Mouse (Mus musculus) forebrain, embryonic 12.5 days (tissue): ENCODE data around the gene Srbd1. TPM values are rescaled to one million over a fixed set of nuclear protein-coding genes. Genes with fewer than 3 reads are reported as not detected.

Experiments
- ATAC-seq: fragments of 200-750 bp; cut with Nextera tagmentation; 2 replicates; pipeline ENCODE4 v1.8.0; 2017; ENCODE audit warnings: moderate TSS enrichment; ENCODE audit not compliant: low FRiP score
- H3K27ac ChIP-seq: fragments of 300-500 bp; sonication (generic); 2 replicates; pipeline ENCODE4 v1.5.1; 2016; ENCODE audit warnings: mild to moderate bottlenecking
- H3K27me3 ChIP-seq: fragments of 300-500 bp; sonication (generic); 2 replicates; pipeline ENCODE4 v1.6.1; 2016; ENCODE audit warnings: mild to moderate bottlenecking
- H3K36me3 ChIP-seq: fragments of 300-500 bp; sonication (generic); replicated peaks from 2 replicates; pipeline ENCODE4 v1.6.1; 2016; ENCODE audit warnings: mild to moderate bottlenecking
- H3K4me1 ChIP-seq: fragments of 300-500 bp; sonication (generic); 2 replicates; pipeline ENCODE4 v1.6.1; 2016
- H3K4me2 ChIP-seq: fragments of 300-500 bp; sonication (generic); 2 replicates; pipeline ENCODE4 v1.6.1; 2016; ENCODE audit warnings: mild to moderate bottlenecking, moderate library complexity
- H3K4me3 ChIP-seq: fragments of 300-500 bp; sonication (generic); replicated peaks from 2 replicates; pipeline ENCODE4 v1.5.1; 2016; ENCODE audit warnings: mild to moderate bottlenecking
- H3K9ac ChIP-seq: fragments of 300-500 bp; sonication (generic); 2 replicates; pipeline ENCODE4 v1.6.1; 2016; ENCODE audit warnings: mild to moderate bottlenecking
- H3K9me3 ChIP-seq: fragments of 300-500 bp; sonication (generic); 2 replicates; pipeline ENCODE4 v1.6.1; 2016
- WGBS: fragments of 180-500 bp; shearing (Covaris S2); methylation state at CpG from one replicate; pipeline ENCODE4 v1.1.7; 2016; 5-methylcytosine and 5-hydroxymethylcytosine counted together
- polyA plus RNA-seq: library from polyadenylated mRNA; unstranded; fragments of >200 nt; fragmentation: Nextera tagmentation; extraction: Ambion mirVana; gene quantifications from 2 replicates; pipeline ENCODE4 v1.2.1, GENCODE M21; 2016

Srbd1 gene
- polyA plus RNA-seq, 1 experiment from 2014 or later: 25.8 TPM

DNA sequence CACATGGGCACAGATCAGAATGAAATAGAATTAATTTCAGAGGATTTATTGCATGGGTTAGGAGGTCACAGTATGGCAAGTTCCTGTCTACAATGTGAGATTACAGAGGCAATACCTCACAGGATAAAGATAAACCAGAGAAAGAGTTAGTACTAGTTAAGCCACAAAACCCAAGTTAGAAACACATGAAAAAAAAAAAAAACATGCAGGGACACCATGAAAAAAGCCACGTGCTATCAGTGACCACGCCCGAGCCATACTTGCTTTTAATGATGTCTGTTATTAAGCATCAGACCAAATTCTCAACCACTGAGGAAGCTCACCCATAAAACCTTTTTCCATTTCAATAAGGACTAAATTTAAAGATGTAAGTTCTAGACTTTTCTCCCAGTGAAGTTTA is 120.4 kb downstream of the Srbd1 start:
- no peak overlapping the region for H3K4me3 ChIP-seq
- no peak for ATAC-seq

GRCm38 (mm10) chr17:86022366-86022765 is 122.6 kb downstream of the Srbd1 start:
- H3K27me3 ChIP-seq: no peaks in the 10 kb centered on the region
- H3K4me3 ChIP-seq: no peak overlapping the region
- no peaks in the 10 kb centered on the region for H3K4me1 ChIP-seq
- H3K36me3 ChIP-seq: no peaks in the 10 kb centered on the region
- WGBS: 78% methylated on average over 4 of the region's 4 CpGs
- no peak for ATAC-seq
- no peak overlapping the region for H3K27ac ChIP-seq
- H3K9ac ChIP-seq: no peak overlapping the region
- peaks cover 3% of the 10 kb centered on the region; the same call in 1 of the 2 replicates for H3K9me3 ChIP-seq
- H3K4me2 ChIP-seq: no peak overlapping the region

More for the DNA sequence above, 120.4 kb downstream of the Srbd1 start:
- WGBS: 97% methylated on average over 3 of the region's 3 CpGs
- no peaks in the 10 kb centered on the region for H3K36me3 ChIP-seq
- H3K27me3 ChIP-seq: no peaks in the 10 kb centered on the region
- no peak overlapping the region for H3K27ac ChIP-seq
- no peaks in the 10 kb centered on the region for H3K9me3 ChIP-seq
- no peaks in the 10 kb centered on the region for H3K4me1 ChIP-seq
- no peak overlapping the region for H3K4me2 ChIP-seq
- no peak overlapping the region for H3K9ac ChIP-seq

GRCm38 (mm10) chr17:86021815-86022214 is 123.2 kb downstream of the Srbd1 start:
- WGBS: 88% methylated on average over 1 of the region's 1 CpGs

DNA sequence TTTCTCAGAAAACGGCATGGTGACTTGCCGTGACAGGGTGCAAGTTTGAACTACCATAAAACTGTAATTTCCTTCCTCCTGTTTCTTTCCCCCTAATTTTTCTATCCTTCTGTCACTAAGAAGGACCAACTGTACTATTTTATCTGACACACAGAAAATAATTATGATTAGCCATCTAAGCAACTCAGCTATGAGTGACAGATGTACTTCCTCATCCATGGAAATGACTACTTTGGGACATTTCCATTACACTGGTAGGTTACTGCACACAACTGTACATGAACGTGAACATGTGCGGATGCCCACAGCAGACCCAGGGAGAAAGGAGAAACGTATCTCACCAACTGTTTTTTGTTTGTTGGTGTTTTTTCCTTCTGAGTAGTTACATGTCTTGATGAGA is 123.7 kb downstream of the Srbd1 start:
- no peaks in the 10 kb centered on the region for H3K36me3 ChIP-seq
- H3K27ac ChIP-seq: no peak overlapping the region
- H3K4me3 ChIP-seq: no peak overlapping the region
- no peaks in the 10 kb centered on the region for H3K27me3 ChIP-seq
- peaks cover 3% of the 10 kb centered on the region; the same call in 1 of the 2 replicates for H3K9me3 ChIP-seq
- WGBS: 96% methylated on average over 5 of the region's 5 CpGs
- no peak overlapping the region for H3K9ac ChIP-seq
- H3K4me2 ChIP-seq: no peak overlapping the region
- no peaks in the 10 kb centered on the region for H3K4me1 ChIP-seq
- no peak for ATAC-seq

More at GRCm38 (mm10) chr17:86021815-86022214, 123.2 kb downstream of the Srbd1 start:
- no peak overlapping the region for H3K9ac ChIP-seq
- H3K4me1 ChIP-seq: no peaks in the 10 kb centered on the region
- no peak overlapping the region for H3K27ac ChIP-seq
- no peak for ATAC-seq
- no peaks in the 10 kb centered on the region for H3K27me3 ChIP-seq
- H3K36me3 ChIP-seq: no peaks in the 10 kb centered on the region
- H3K4me3 ChIP-seq: no peak overlapping the region
- H3K9me3 ChIP-seq: peaks cover 3% of the 10 kb centered on the region; the same call in 1 of the 2 replicates
- H3K4me2 ChIP-seq: no peak overlapping the region

- H3K27me3 ChIP-seq: no peaks in the 10 kb centered on the region
- H3K4me2 ChIP-seq: no peak overlapping the region
- no peak overlapping the region for H3K4me3 ChIP-seq
- H3K9me3 ChIP-seq: peaks cover 3% of the 10 kb centered on the region; the same call in 1 of the 2 replicates
- no peak overlapping the region for H3K27ac ChIP-seq
- H3K9ac ChIP-seq: no peak overlapping the region
- H3K36me3 ChIP-seq: no peaks in the 10 kb centered on the region
- ATAC-seq: no peak
- 87% methylated on average over 1 of the region's 1 CpGs for WGBS
- H3K4me1 ChIP-seq: no peaks in the 10 kb centered on the region
Observed at GRCm38 (mm10) chr17:86019793-86020192, 125.2 kb downstream of the Srbd1 start.

DNA sequence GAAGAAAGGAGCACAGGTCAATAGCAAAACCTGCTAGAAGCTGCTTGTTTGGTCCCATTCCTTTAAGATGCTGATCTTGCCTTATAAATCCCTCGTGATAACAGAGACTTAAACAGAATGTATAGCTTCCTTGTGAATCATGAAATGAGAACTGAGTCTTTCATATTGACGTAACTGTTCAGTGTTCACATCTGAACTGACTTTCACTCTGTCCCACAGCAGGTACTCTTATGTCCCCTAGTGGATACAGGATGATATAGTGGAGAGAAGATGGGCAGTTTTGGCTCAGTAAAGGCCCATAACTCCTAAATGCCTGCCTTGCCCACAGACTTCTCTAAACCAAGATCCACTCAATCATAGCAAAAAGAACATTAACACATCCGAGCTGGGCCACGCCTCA is 130.7 kb downstream of the Srbd1 start:
- H3K27ac ChIP-seq: no peak overlapping the region
- no peak overlapping the region for H3K9ac ChIP-seq
- no peak overlapping the region for H3K4me3 ChIP-seq
- H3K9me3 ChIP-seq: peaks cover 10% of the 10 kb centered on the region; the same call in 1 of the 2 replicates
- no peak overlapping the region for H3K4me2 ChIP-seq
- 85% methylated on average over 4 of the region's 4 CpGs for WGBS
- H3K36me3 ChIP-seq: no peaks in the 10 kb centered on the region
- no peak for ATAC-seq
- no peaks in the 10 kb centered on the region for H3K4me1 ChIP-seq
- no peaks in the 10 kb centered on the region for H3K27me3 ChIP-seq

DNA sequence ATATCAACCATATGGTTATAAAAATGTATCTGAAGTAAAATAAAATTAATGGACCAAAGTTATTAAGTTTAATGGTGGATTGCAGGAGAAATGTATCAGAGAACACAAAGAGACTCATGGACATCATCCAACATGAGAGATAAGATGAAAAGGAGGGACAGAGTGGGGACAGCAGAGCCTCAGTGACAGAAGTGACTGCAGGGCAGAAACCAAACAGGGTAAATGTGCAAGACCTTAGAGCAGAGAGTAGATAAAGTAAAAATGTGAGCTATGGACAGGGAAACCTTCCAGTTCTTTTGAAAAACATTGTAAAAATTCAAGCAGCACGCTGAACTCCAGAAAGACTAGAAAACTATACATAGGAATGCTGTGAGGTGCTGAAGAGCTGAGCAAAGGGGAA is 132.4 kb downstream of the Srbd1 start:
- Histone ChIP-seq H3K36me3 (no peaks in the 10 kb centered on the region), H3K27ac (no peak overlapping the region), H3K27me3 (no peaks in the 10 kb centered on the region), H3K4me2 (no peak overlapping the region), H3K9me3 (0 out of 2 replicates have a peak, but pooled peaks cover 6% of the 10 kb centered on the region), H3K4me1 (no peaks in the 10 kb centered on the region; the same call in 1 of the 2 replicates), H3K4me3 (no peak overlapping the region), H3K9ac (no peak overlapping the region)
- 89% methylated on average over 1 of the region's 1 CpGs for WGBS
- no peak for ATAC-seq

- Histone ChIP-seq H3K27me3 (no peaks in the 10 kb centered on the region), H3K4me3 (no peak overlapping the region), H3K4me1 (no peaks in the 10 kb centered on the region; the same call in 1 of the 2 replicates), H3K9me3 (0 out of 2 replicates have a peak, but pooled peaks cover 6% of the 10 kb centered on the region), H3K36me3 (no peaks in the 10 kb centered on the region), H3K4me2 (no peak overlapping the region), H3K9ac (no peak overlapping the region), H3K27ac (no peak overlapping the region)
- WGBS: 93% methylated on average over 3 of the region's 3 CpGs
- no peak for ATAC-seq
Observed at GRCm38 (mm10) chr17:86011849-86012248, 133.1 kb downstream of the Srbd1 start.

DNA sequence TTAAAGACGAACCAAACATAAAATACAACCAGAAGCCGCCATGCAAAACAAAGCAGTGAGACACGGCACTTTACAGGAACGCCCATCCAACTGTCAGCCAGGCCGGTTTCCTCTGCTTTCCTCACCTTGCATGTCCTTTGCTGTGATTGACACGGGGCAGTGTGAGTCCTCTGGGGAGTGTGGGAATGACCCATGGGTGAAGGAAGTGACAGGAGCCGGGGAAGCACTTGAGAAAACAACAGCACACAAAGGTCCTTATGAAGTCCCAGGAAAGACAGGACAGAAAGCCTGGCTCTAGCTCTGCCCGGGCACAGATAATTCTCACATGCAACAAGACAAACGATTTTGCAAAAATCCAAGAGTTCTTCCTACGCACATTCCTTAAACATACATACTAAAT is 136.6 kb downstream of the Srbd1 start:
- Histone ChIP-seq H3K4me2 (no peak overlapping the region), H3K27ac (no peak overlapping the region), H3K4me1 (no peaks in the 10 kb centered on the region; the same call in 1 of the 2 replicates), H3K36me3 (no peaks in the 10 kb centered on the region), H3K9me3 (0 out of 2 replicates have a peak, but pooled peaks cover 6% of the 10 kb centered on the region), H3K9ac (no peak overlapping the region), H3K27me3 (no peaks in the 10 kb centered on the region), H3K4me3 (no peak overlapping the region)
- WGBS: 79% methylated on average over 10 of the region's 10 CpGs
- no peak for ATAC-seq

GRCm38 (mm10) chr17:86002113-86002512 is 142.9 kb downstream of the Srbd1 start:
- Histone ChIP-seq H3K4me3 (no peak overlapping the region), H3K9ac (no peak overlapping the region), H3K27me3 (no peaks in the 10 kb centered on the region), H3K36me3 (peaks cover 12% of the 10 kb centered on the region), H3K9me3 (no peaks in the 10 kb centered on the region), H3K4me1 (no peaks in the 10 kb centered on the region), H3K27ac (no peak overlapping the region), H3K4me2 (no peak overlapping the region)
- no peak for ATAC-seq
- WGBS: 94% methylated on average over 6 of the region's 6 CpGs

DNA sequence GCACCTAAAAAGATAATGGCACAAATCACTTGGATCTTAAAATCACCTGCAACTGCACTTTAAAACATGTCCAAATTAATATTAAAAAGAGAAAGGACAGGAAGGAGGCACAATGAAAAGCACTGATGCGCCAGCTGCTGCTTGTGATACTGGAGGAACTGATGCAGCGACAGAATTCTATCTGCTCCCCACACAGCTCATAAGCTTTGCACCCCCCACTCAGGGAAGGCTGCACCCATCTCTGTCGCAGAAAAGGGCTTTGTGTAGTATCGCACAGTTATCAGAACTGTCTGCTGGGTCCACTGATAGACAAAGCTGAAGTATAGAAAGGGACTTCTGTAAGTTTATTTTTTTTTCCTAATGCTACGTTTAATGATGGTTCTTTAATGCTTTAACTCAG is 143.3 kb downstream of the Srbd1 start:
- Histone ChIP-seq H3K4me1 (no peaks in the 10 kb centered on the region), H3K27ac (no peak overlapping the region), H3K4me3 (no peak overlapping the region), H3K36me3 (peaks cover 16% of the 10 kb centered on the region), H3K4me2 (no peak overlapping the region), H3K9me3 (no peaks in the 10 kb centered on the region), H3K9ac (no peak overlapping the region), H3K27me3 (no peaks in the 10 kb centered on the region)
- no peak for ATAC-seq
- whole genome bisulfite sequencing: 94% methylated on average over 5 of the region's 5 CpGs

GRCm38 (mm10) chr17:85995727-85996126 is 149.2 kb downstream of the Srbd1 start:
- no peak overlapping the region for H3K27ac ChIP-seq
- WGBS: 77% methylated on average over 2 of the region's 2 CpGs
- no peaks in the 10 kb centered on the region for H3K4me1 ChIP-seq
- peaks cover 16% of the 10 kb centered on the region for H3K36me3 ChIP-seq
- no peaks in the 10 kb centered on the region for H3K9me3 ChIP-seq
- H3K9ac ChIP-seq: no peak overlapping the region
- no peak overlapping the region for H3K4me3 ChIP-seq
- H3K27me3 ChIP-seq: no peaks in the 10 kb centered on the region
- H3K4me2 ChIP-seq: no peak overlapping the region
- ATAC-seq: no peak

- H3K9ac ChIP-seq: no peak overlapping the region
- no peak for ATAC-seq
- no peak overlapping the region for H3K4me2 ChIP-seq
- H3K4me3 ChIP-seq: no peak overlapping the region
- H3K27ac ChIP-seq: no peak overlapping the region
- 83% methylated on average over 4 of the region's 4 CpGs for WGBS
- H3K27me3 ChIP-seq: no peaks in the 10 kb centered on the region
- H3K9me3 ChIP-seq: no peaks in the 10 kb centered on the region
- peaks cover 14% of the 10 kb centered on the region for H3K36me3 ChIP-seq
- no peaks in the 10 kb centered on the region for H3K4me1 ChIP-seq
Observed at GRCm38 (mm10) chr17:85995086-85995485, 149.9 kb downstream of the Srbd1 start.
